Mouse (Mus musculus): ENCODE results near the gene Hist1h1a. TPM values are rescaled to one million over a fixed set of nuclear protein-coding genes. Genes with fewer than 3 reads are reported as not detected.
A peak's percentile ranks its signal among the peaks of the same experiment; 100 is the strongest.

Gene Hist1h1a
- polyA plus RNA-seq, 1 experiment from 2014 or later = 2.3 TPM

DNA sequence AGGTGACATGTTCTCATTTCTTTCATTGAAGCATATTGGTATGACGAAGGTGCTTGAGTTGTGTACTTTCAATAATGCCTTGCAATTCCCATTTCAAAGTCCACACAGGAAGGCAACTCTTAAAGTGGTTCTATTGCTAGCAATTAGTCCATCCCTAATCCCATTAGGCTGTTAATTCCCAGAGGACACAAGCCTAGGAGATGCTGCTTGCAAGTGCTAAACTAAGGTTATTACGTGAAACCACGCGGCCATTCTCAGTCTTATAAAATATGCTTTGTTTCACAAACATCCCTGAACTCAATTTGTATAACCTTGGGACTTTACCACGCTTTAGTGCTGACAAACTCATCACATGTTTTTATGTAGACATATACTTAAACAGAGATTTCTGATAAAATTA lies 26.4 kb upstream of the Hist1h1a start:
- no peak for ATAC-seq (ENCODE audit: low FRiP score, low read depth)
- no peaks in the 10 kb centered on the region for H3K9me3 ChIP-seq
- H3K4me1 ChIP-seq = peaks cover 24% of the 10 kb centered on the region
- H3K36me3 ChIP-seq = no peaks in the 10 kb centered on the region
- no peak overlapping the region for H3K4me3 ChIP-seq
- WGBS = 75% methylated on average over 5 of the region's 5 CpGs
- no peaks in the 10 kb centered on the region for H3K27me3 ChIP-seq
- H3K4me2 ChIP-seq (replicated peaks) = no peak overlapping the region
- no peak overlapping the region for H3K27ac ChIP-seq (replicated peaks)
- no peak overlapping the region for H3K9ac ChIP-seq (replicated peaks)

DNA sequence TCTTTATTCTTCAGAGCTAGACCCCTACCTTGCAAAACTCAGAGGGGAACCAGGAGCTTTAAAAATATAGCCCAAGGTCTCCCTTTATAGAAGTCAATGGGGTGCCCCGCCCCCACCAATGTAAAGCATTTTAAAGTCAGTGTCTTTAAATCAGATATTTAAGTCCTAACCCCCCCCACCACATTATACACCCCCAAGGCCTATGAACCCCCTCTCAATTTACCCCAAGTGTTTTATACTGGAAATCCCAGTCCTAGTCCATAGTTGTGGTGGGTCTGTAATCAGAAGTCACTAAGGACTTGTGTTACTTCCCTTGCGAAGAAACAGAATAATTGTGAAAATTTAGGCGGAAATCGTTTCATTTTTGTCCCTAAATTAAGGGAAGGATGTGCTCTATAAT lies 25.4 kb upstream of the Hist1h1a start:
- H3K4me3 ChIP-seq = peak overlapping the region; percentile 55; the same call in 1 of the 2 replicates
- no peaks in the 10 kb centered on the region for H3K36me3 ChIP-seq
- H3K9me3 ChIP-seq = no peaks in the 10 kb centered on the region
- ATAC-seq (ENCODE audit: low FRiP score, low read depth) = no peak
- H3K9ac ChIP-seq (replicated peaks) = peak overlapping the region; percentile 69
- peak overlapping the region; percentile 95 for H3K4me2 ChIP-seq (replicated peaks)
- H3K27ac ChIP-seq (replicated peaks) = peak overlapping the region; percentile 95
- H3K4me1 ChIP-seq = peaks cover 24% of the 10 kb centered on the region
- no peaks in the 10 kb centered on the region for H3K27me3 ChIP-seq
- 23% methylated on average over 4 of the region's 4 CpGs for WGBS

DNA sequence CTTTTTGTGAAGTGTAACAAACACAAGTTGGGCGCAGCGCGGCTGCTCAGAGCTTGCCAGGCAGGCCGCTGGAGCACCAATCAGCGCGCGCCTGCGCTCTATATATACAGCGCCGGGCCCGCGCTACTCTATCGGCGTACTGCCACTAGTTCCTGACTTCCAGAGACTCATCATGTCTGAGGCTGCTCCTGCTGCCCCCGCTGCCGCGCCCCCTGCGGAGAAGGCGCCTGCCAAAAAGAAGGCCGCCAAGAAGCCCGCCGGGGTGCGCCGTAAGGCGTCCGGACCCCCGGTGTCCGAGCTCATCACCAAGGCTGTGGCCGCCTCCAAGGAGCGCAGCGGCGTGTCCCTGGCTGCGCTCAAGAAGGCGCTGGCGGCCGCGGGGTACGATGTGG lies 24.8 kb upstream of the Hist1h1a start, which contains the start of gene Hist1h1c:
Gene Hist1h1c (plus strand): TSS at position 132 of the 392 bp plus-strand sequence.
- H3K36me3 ChIP-seq = no peaks in the 10 kb centered on the region
- H3K4me3 ChIP-seq = peak within 1 kb of the TSS; percentile 55
- peak within 1 kb of the TSS; percentile 69 for H3K9ac ChIP-seq (replicated peaks)
- peak; percentile 96 for ATAC-seq (ENCODE audit: low FRiP score, low read depth)
- H3K27me3 ChIP-seq = no peaks in the 10 kb centered on the region
- peaks cover 24% of the 10 kb centered on the region for H3K4me1 ChIP-seq
- no peaks in the 10 kb centered on the region for H3K9me3 ChIP-seq
- H3K4me2 ChIP-seq (replicated peaks) = peak within 1 kb of the TSS; percentile 95
- WGBS = under 1% methylated on average over 37 of the region's 38 CpGs
- H3K27ac ChIP-seq (replicated peaks) = peak within 1 kb of the TSS; percentile 95

DNA sequence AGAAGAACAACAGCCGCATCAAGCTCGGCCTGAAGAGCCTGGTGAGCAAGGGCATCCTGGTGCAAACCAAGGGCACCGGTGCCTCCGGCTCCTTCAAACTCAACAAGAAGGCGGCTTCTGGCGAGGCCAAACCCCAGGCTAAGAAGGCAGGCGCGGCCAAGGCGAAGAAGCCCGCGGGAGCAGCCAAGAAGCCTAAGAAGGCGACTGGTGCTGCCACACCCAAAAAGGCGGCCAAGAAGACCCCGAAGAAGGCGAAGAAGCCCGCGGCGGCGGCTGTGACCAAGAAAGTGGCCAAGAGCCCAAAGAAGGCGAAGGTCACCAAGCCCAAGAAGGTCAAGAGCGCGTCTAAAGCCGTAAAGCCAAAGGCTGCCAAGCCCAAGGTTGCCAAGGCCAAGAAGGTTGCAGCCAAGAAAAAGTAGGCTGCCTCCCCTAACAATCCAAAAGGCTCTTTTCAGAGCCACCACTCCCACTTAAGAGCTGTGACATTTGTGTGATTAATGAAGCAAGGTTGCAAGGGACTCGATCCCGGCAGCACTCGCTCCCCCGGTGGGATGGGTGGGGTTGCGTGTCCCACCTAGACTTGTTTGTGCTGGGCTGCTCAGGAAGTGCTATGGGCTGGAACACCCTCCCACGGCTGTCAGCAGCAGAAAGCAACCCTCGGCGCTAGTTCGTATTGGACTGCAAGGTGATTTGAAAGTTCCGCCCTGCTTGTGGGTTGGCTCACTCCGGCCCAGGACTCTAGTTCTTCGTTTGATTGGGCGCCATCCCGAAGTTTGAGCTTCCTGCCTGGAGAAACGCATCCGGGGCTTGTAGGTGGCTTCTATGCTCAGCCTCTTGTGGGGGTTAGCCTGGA lies 24.2 kb upstream of the Hist1h1a start:
- under 1% methylated on average over 39 of the region's 39 CpGs for WGBS
- H3K27ac ChIP-seq (replicated peaks) = peak overlapping the region; percentile 95
- H3K36me3 ChIP-seq = no peaks in the 10 kb centered on the region
- H3K4me2 ChIP-seq (replicated peaks) = peak overlapping the region; percentile 95
- no peaks in the 10 kb centered on the region for H3K9me3 ChIP-seq
- H3K27me3 ChIP-seq = no peaks in the 10 kb centered on the region
- peaks cover 25% of the 10 kb centered on the region for H3K4me1 ChIP-seq
- ATAC-seq (ENCODE audit: low FRiP score, low read depth) = peak; percentile 80
- peak overlapping the region; percentile 55 for H3K4me3 ChIP-seq
- peak overlapping the region; percentile 69 for H3K9ac ChIP-seq (replicated peaks)

DNA sequence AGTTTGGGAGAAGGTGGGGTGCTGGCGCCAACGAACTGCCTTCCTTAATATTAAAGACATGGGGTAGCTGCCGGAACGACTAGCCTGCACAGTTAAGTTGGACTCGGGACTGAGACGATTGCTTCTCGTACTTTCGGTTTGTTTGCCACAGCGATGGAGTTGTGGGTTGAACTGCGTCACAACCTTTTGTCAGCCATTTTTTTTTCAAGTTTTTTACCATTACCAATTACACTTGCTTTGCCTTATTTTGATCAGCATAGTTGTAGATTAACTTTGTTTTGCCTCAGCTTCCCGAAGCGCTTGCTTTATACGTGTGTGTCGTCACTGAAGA lies 23.6 kb upstream of the Hist1h1a start:
- no peak for ATAC-seq (ENCODE audit: low FRiP score, low read depth)
- Histone ChIP-seq H3K9me3 (no peaks in the 10 kb centered on the region), H3K27me3 (no peaks in the 10 kb centered on the region), H3K4me1 (peaks cover 28% of the 10 kb centered on the region), H3K9ac (replicated peaks) (peak overlapping the region; percentile 69), H3K36me3 (no peaks in the 10 kb centered on the region), H3K4me2 (replicated peaks) (peak overlapping the region; percentile 95), H3K4me3 (peak overlapping the region; percentile 55), H3K27ac (replicated peaks) (peak overlapping the region; percentile 95)
- 2% methylated on average over 14 of the region's 14 CpGs for WGBS

DNA sequence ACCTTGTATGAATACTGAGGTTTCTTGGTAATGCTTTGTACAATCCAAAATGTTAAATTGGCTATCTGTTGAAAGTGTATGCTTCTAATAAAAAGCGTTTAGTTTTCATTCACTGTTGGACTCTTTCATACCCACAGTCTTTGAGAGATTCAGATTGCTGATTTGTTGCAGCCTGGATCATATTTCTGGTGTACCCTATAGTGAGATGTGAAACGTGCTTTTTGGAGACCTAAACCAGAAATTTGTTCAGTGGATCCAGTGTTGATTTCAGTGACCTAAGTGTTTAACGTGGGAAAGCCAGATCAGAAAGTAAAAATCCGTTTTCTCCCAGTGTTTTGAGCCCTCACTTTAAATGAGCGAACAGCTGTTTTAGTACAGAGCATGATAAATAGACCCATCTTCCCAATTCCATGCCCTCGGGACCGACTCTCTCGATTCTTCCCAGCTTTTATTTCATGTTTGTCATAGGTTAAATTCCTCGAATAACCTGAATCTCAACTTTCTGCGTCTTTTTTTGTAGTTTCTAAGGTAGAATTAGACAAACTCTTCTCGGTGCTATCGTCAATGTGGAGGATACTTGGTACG lies 23.1 kb upstream of the Hist1h1a start:
- Histone ChIP-seq H3K4me1 (peaks cover 28% of the 10 kb centered on the region), H3K4me2 (replicated peaks) (peak overlapping the region; percentile 95), H3K9me3 (no peaks in the 10 kb centered on the region), H3K9ac (replicated peaks) (peak overlapping the region; percentile 69), H3K27me3 (no peaks in the 10 kb centered on the region), H3K4me3 (peak overlapping the region; percentile 55), H3K27ac (replicated peaks) (peak overlapping the region; percentile 95), H3K36me3 (no peaks in the 10 kb centered on the region)
- WGBS = 33% methylated on average over 13 of the region's 13 CpGs
- no peak for ATAC-seq (ENCODE audit: low FRiP score, low read depth)

DNA sequence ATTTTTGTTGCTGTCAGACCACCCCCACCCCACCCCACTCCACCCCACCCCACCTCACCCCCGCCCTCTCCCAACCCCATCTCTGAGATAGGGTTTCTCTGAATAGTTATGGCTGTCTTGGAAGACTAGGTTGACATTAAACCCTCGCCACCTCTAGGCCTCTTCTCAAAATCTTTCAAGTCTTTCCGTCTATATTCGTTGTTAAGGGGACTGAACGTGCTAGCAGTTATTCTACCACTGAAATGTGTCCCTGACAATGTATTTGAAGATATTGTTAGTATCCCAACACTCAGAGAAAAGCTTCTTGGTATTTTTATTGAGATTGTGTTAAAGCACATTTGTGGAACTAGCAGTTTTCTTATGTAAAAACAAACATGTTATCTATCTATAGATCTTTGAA lies 22.6 kb upstream of the Hist1h1a start:
- no peak for ATAC-seq (ENCODE audit: low FRiP score, low read depth)
- Histone ChIP-seq H3K4me1 (peaks cover 31% of the 10 kb centered on the region), H3K27ac (replicated peaks) (peak overlapping the region; percentile 95; the same call in 1 of the 2 replicates), H3K9ac (replicated peaks) (no peak overlapping the region), H3K4me2 (replicated peaks) (peak overlapping the region; percentile 95), H3K36me3 (no peaks in the 10 kb centered on the region), H3K4me3 (no peak overlapping the region), H3K9me3 (no peaks in the 10 kb centered on the region), H3K27me3 (no peaks in the 10 kb centered on the region)
- 63% methylated on average over 5 of the region's 5 CpGs for WGBS

DNA sequence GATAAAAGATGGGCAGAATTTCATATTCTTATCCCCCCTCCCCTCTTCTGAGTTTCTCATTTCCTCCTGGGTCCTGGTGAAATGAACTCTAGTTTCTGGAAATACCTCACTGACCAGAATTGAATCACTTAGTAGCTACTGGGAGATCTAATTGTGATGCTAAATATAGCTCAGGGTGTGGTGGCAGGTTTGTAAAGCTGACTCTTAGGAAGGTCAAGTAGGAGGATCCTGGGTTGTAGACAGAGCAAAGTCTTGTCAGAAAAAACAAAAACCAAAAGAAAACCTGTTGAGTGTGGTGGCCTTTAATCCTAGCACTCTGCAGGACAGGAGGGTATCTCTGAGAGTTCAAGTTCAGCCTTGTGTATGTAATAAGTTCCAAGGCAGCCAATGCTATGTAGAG lies 21.5 kb upstream of the Hist1h1a start:
- Histone ChIP-seq H3K27ac (replicated peaks) (no peak overlapping the region), H3K4me1 (peaks cover 33% of the 10 kb centered on the region), H3K36me3 (no peaks in the 10 kb centered on the region), H3K4me3 (no peak overlapping the region), H3K9me3 (no peaks in the 10 kb centered on the region), H3K27me3 (no peaks in the 10 kb centered on the region), H3K4me2 (replicated peaks) (no peak overlapping the region), H3K9ac (replicated peaks) (no peak overlapping the region)
- no peak for ATAC-seq (ENCODE audit: low FRiP score, low read depth)

DNA sequence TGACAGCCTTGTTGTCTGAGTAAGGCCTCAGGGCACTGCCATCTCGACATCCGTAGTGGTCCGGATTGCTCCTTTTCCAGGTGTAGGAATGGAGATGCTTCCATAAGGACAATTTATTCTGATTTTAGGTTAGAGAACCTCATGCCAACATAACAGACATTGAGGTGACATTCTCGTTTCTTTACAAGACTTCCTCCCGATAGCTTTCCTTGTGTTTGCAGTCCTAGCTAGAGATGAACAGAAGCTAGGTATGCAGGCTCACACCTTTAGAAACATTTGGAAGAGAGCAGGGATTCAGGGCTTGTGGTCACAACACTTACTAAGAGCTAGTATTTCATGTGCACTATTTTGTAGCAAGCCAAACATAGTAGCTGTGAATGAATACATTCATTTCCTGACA lies 20.3 kb upstream of the Hist1h1a start:
- peaks cover 38% of the 10 kb centered on the region for H3K4me1 ChIP-seq
- no peaks in the 10 kb centered on the region for H3K27me3 ChIP-seq
- no peak for ATAC-seq (ENCODE audit: low FRiP score, low read depth)
- H3K36me3 ChIP-seq = no peaks in the 10 kb centered on the region
- no peak overlapping the region for H3K27ac ChIP-seq (replicated peaks)
- H3K9ac ChIP-seq (replicated peaks) = no peak overlapping the region
- WGBS = 85% methylated on average over 5 of the region's 5 CpGs
- no peaks in the 10 kb centered on the region for H3K9me3 ChIP-seq
- no peak overlapping the region for H3K4me3 ChIP-seq
- H3K4me2 ChIP-seq (replicated peaks) = no peak overlapping the region

DNA sequence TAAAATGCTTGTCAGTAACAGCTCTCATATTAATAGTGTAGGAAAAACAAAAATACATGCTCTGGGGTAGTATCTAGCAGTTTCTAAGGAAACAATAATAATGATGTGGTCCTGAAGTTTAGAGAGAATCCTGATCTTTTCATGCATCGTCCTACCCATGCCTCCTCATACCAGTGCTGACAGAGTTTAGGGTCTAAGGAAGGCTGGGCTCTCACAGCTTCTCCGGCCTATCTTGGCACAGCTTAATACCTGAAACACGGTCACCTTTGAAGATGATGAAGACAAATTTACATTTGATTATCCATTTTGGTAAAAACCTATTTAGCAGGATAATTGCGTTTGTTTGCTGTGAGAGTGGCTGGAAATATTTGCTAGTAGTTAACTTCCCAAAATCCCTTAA lies 19.5 kb upstream of the Hist1h1a start:
- WGBS = 39% methylated on average over 4 of the region's 4 CpGs
- Histone ChIP-seq H3K9ac (replicated peaks) (peak overlapping the region; percentile 46; the same call in 1 of the 2 replicates), H3K4me1 (peaks cover 40% of the 10 kb centered on the region), H3K4me2 (replicated peaks) (peak overlapping the region; percentile 67), H3K27ac (replicated peaks) (peak overlapping the region; percentile 77), H3K27me3 (no peaks in the 10 kb centered on the region), H3K9me3 (no peaks in the 10 kb centered on the region), H3K36me3 (no peaks in the 10 kb centered on the region), H3K4me3 (peak overlapping the region; percentile 47; the same call in 1 of the 2 replicates)
- ATAC-seq (ENCODE audit: low FRiP score, low read depth) = no peak

DNA sequence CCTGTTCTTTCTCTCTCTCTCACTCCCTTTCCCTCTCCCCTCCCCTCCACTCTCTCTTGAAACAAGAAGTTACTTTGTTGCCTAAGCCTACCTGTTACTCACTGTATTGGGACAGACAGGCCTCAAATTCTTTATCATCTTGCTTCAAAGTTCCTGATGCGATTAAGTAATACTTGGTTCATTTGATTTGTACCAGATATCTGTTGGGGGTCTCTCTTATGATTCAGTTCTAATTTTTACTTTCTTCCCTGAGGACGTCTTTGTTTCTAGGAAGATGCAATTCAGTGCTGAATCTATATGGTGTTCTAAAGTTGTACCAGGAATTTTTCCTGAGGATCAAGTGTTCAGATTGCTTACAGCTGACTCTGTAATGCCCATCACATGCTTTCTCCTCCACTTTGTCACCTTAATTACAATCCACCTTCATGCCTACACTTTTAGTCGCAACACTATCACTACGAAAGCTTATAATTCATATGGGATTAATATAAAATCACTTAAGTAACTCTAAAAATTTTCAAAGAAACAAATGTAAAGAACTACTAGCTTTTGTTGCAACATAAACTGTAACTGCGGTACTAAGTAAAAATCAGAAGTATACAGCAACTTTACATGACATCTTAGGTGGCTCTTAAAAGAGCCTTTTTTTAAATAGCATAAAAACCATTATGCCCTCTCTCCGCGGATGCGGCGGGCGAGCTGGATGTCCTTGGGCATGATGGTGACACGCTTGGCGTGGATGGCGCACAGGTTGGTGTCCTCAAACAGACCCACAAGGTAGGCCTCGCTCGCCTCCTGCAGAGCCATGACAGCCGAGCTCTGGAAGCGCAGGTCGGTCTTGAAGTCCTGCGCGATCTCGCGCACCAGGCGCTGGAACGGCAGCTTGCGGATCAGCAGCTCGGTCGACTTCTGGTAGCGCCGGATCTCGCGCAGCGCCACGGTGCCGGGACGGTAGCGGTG lies 18.8 kb upstream of the Hist1h1a start:
- Histone ChIP-seq H3K27ac (replicated peaks) (peak overlapping the region; percentile 77), H3K4me1 (peaks cover 33% of the 10 kb centered on the region), H3K27me3 (no peaks in the 10 kb centered on the region), H3K9ac (replicated peaks) (peak overlapping the region; percentile 46), H3K9me3 (no peaks in the 10 kb centered on the region), H3K36me3 (no peaks in the 10 kb centered on the region), H3K4me2 (replicated peaks) (peak overlapping the region; percentile 67), H3K4me3 (peak overlapping the region; percentile 47)
- ATAC-seq (ENCODE audit: low FRiP score, low read depth) = no peak
- WGBS = under 1% methylated on average over 18 of the region's 36 CpGs

Data from midbrain, embryonic 12.5 days (tissue).